Mouse (Mus musculus) mouse trophoblast stem cell (cell line): ENCODE data around the gene Asb5.

Source experiments
- in situ Hi-C, 2 experiments: fragments of 300-500 bp; cut with MseI, MboI; formaldehyde crosslinking; loops; 2 replicates in 1 of 2; 3 replicates in 1 of 2; pipeline ENCODE4 v1.15.1; 2025

The Asb5 gene

GRCm38 (mm10) chr8:54528571-54528970 lies 809 bp upstream of the Asb5 start:
- in situ Hi-C loops = no loop called here

GRCm38 (mm10) chr8:54535172-54535571 lies 5.8 kb downstream of the Asb5 start:
- in situ Hi-C loops = loop anchor here (10.0 kb wide), 1 partner anchor 130 kb away; no protein-coding TSS in a partner anchor

GRCm38 (mm10) chr8:54537285-54537684 lies 7.9 kb downstream of the Asb5 start:
- in situ Hi-C loops = loop anchor here (10.0 kb wide), 1 partner anchor 128 kb away; no protein-coding TSS in a partner anchor

GRCm38 (mm10) chr8:54541331-54541730 lies 12.0 kb downstream of the Asb5 start:
- in situ Hi-C loops = no loop called here

GRCm38 (mm10) chr8:54548383-54548782 lies 19.0 kb downstream of the Asb5 start:
- in situ Hi-C loops = no loop called here

GRCm38 (mm10) chr8:54550026-54550574 lies 20.7 kb downstream of the Asb5 start:
- in situ Hi-C loops = no loop called here

GRCm38 (mm10) chr8:54554921-54555320 lies 25.5 kb downstream of the Asb5 start:
- in situ Hi-C loops = no loop called here

- in situ Hi-C loops = no loop called here
These were observed 32.8 kb downstream of the Asb5 start for GRCm38 (mm10) chr8:54562137-54562536.

GRCm38 (mm10) chr8:54565181-54565580 lies 35.8 kb downstream of the Asb5 start:
- in situ Hi-C loops = no loop called here

- in situ Hi-C loops = no loop called here
These were observed 36.4 kb downstream of the Asb5 start for GRCm38 (mm10) chr8:54565603-54566260.

GRCm38 (mm10) chr8:54567168-54567567 lies 37.8 kb downstream of the Asb5 start:
- in situ Hi-C loops = no loop called here

- in situ Hi-C loops = no loop called here
These were observed 41.5 kb downstream of the Asb5 start for GRCm38 (mm10) chr8:54570618-54571609.

- in situ Hi-C loops = no loop called here
These were observed 52.1 kb downstream of the Asb5 start for GRCm38 (mm10) chr8:54581436-54581835.

GRCm38 (mm10) chr8:54582886-54583285 lies 53.5 kb downstream of the Asb5 start:
- in situ Hi-C loops = no loop called here

- in situ Hi-C loops = no loop called here
These were observed 65.3 kb downstream of the Asb5 start for GRCm38 (mm10) chr8:54594634-54595033.

GRCm38 (mm10) chr8:54596051-54596450 lies 66.7 kb downstream of the Asb5 start:
- in situ Hi-C loops = no loop called here

GRCm38 (mm10) chr8:54596940-54597339 lies 67.6 kb downstream of the Asb5 start:
- in situ Hi-C loops = no loop called here

- in situ Hi-C loops = no loop called here
These were observed 68.0 kb downstream of the Asb5 start for GRCm38 (mm10) chr8:54597386-54597785.

GRCm38 (mm10) chr8:54600671-54601251 lies 71.4 kb downstream of the Asb5 start, which contains the start of gene Spata4:
Gene Spata4 (plus strand): TSS chr8:54600781.
- in situ Hi-C loops = no loop called here

- in situ Hi-C loops = no loop called here
These were observed 74.1 kb downstream of the Asb5 start for GRCm38 (mm10) chr8:54603440-54603839.

GRCm38 (mm10) chr8:54609336-54609735 lies 80.0 kb downstream of the Asb5 start:
- in situ Hi-C loops = no loop called here

GRCm38 (mm10) chr8:54610238-54610637 lies 80.9 kb downstream of the Asb5 start:
- in situ Hi-C loops = no loop called here
